Mouse (Mus musculus): ENCODE data around the gene Tcp11l1.

- no peak for TF ChIP-seq CTCF (IDR thresholded peaks at IDR 0.05; ENCODE audit: low read depth, low read length)
- TF ChIP-seq TAL1 (conservative IDR thresholded peaks at IDR 0.05; ENCODE audit: low read depth, low read length), result no peak
- TF ChIP-seq GATA1 (IDR thresholded peaks at IDR 0.05; ENCODE audit: borderline replicate concordance, low read length), result no peak
Measured at GRCm38 (mm10) chr2:104615985-104616711, 95.8 kb downstream of the Tcp11l1 start.
